Mouse (Mus musculus) liver, embryonic 13.5 days (tissue): ENCODE measurements around the gene Tex35. TPM values are rescaled to one million over a fixed set of nuclear protein-coding genes. Genes with fewer than 3 reads are reported as not detected.
A peak's percentile ranks its signal among the peaks of the same experiment; 100 is the strongest.

ENCODE experiments used
- ATAC-seq: fragments of 200-750 bp; cut with Nextera tagmentation; 2 replicates; pipeline ENCODE4 v1.8.0; 2017; ENCODE audit warnings: low read depth, mild to moderate bottlenecking, moderate number of reproducible peaks, moderate library complexity
- DNase-seq: peaks from one replicate; pipeline ENCODE4 v3.0.0; 2022
- H3K27ac ChIP-seq: fragments of 300-500 bp; sonication (generic); 2 replicates; pipeline ENCODE4 v1.5.1; 2015; ENCODE audit warnings: moderate library complexity, mild to moderate bottlenecking, inconsistent platforms
- H3K27me3 ChIP-seq: fragments of 300-500 bp; sonication (generic); 2 replicates; pipeline ENCODE4 v1.6.1; 2015; ENCODE audit warnings: mild to moderate bottlenecking, inconsistent platforms
- H3K36me3 ChIP-seq: fragments of 300-500 bp; sonication (generic); 2 replicates; pipeline ENCODE4 v1.6.1; 2015; ENCODE audit warnings: mild to moderate bottlenecking, inconsistent platforms
- H3K4me1 ChIP-seq: fragments of 300-500 bp; sonication (generic); replicated peaks from 2 replicates; pipeline ENCODE4 v1.6.1; 2015; ENCODE audit warnings: inconsistent platforms
- H3K4me2 ChIP-seq: fragments of 300-500 bp; sonication (generic); 2 replicates; pipeline ENCODE4 v1.6.1; 2015; ENCODE audit warnings: inconsistent platforms, mild to moderate bottlenecking, moderate library complexity
- H3K4me3 ChIP-seq: fragments of 300-500 bp; sonication (generic); replicated peaks from 2 replicates; pipeline ENCODE4 v1.5.1; 2015; ENCODE audit warnings: mild to moderate bottlenecking, inconsistent platforms
- H3K9ac ChIP-seq: fragments of 300-500 bp; sonication (generic); 2 replicates; pipeline ENCODE4 v1.6.1; 2015; ENCODE audit warnings: mild to moderate bottlenecking, inconsistent platforms
- H3K9me3 ChIP-seq: fragments of 300-500 bp; sonication (generic); replicated peaks from 2 replicates; pipeline ENCODE4 v1.6.1; 2016; ENCODE audit warnings: inconsistent platforms
- whole genome bisulfite sequencing: fragments of 180-500 bp; shearing (Covaris S2); methylation state at CpG from one replicate; pipeline ENCODE4 v1.1.7; 2015; ENCODE audit not compliant: insufficient replicate concordance; 5-methylcytosine and 5-hydroxymethylcytosine counted together
- polyA plus RNA-seq: library from polyadenylated mRNA; unstranded; fragments of >200 nt; fragmentation: Nextera tagmentation; extraction: Ambion mirVana; gene quantifications from 2 replicates; pipeline ENCODE4 v1.2.1, GENCODE M21; 2015

Tex35 gene
- polyA plus RNA-seq, 1 experiment from 2014 or later, result not detected

DNA sequence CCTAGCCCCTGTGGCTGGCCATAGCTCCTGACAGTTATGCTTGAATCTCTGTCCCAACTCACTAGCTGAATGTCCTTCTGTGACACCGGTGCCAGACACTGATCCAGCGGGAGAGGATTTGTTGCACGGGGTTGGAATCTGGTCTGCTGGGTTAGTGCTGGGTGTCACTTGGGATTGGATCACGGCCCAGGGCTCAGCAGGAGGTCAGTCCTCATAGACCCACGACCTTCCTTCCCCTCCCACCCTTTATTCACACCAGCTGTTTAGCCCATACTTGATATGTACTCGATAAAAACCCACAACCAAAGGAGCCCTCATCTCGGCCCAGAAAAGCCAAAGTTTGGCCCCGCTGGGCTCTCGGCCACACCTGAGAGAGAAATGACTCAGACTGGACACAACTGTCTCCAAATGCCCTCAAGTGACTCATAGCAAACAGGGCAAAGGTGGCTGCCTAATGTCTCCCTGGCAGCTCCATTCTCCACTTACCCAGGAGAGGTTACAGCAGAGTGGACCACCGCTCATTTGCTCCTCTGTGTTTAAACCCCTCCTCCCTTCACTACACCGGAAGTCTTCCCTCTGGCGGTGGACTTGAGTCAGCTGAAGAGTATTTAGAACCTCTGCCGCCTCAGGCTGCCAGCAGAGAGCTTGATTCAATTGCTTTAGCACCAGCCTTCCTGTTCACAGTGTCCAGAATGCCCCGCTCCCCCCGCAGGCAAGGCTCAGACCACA, 27.2 kb downstream of the Tex35 start:
- Histone ChIP-seq H3K36me3 (no peaks in the 10 kb centered on the region), H3K4me2 (no peak overlapping the region), H3K27me3 (no peaks in the 10 kb centered on the region), H3K4me1 (peaks cover 12% of the 10 kb centered on the region), H3K27ac (no peak overlapping the region), H3K4me3 (no peak overlapping the region), H3K9ac (no peak overlapping the region), H3K9me3 (no peaks in the 10 kb centered on the region)
- no peak for DNase-seq
- ATAC-seq, result no peak
- WGBS, result 51% methylated on average over 15 of the region's 15 CpGs

DNA sequence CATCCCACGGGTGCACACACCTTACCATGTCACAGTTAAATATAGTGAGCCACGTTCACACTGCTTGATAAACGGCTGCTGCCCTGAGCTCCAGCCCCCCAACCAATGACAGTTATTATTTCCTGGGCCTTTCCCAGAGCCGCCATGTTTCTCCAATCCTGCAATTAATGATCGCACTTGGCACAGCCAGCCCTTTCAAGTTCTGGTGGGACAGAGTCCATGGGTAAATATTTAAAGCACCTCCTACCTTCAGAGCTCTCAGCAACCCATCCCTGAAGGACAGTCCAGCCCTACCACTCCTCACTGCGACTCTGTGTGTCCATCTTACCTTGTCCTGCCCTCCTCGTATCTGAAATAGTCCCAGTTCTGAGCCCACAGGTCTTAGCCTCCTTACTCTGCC, 28.4 kb downstream of the Tex35 start:
- ATAC-seq, result no peak
- WGBS, result 64% methylated on average over 7 of the region's 7 CpGs
- Histone ChIP-seq H3K4me1 (peaks cover 14% of the 10 kb centered on the region), H3K27me3 (no peaks in the 10 kb centered on the region), H3K4me3 (no peak overlapping the region), H3K27ac (no peak overlapping the region), H3K9me3 (no peaks in the 10 kb centered on the region), H3K4me2 (no peak overlapping the region), H3K9ac (no peak overlapping the region), H3K36me3 (no peaks in the 10 kb centered on the region)
- DNase-seq, result no peak

DNA sequence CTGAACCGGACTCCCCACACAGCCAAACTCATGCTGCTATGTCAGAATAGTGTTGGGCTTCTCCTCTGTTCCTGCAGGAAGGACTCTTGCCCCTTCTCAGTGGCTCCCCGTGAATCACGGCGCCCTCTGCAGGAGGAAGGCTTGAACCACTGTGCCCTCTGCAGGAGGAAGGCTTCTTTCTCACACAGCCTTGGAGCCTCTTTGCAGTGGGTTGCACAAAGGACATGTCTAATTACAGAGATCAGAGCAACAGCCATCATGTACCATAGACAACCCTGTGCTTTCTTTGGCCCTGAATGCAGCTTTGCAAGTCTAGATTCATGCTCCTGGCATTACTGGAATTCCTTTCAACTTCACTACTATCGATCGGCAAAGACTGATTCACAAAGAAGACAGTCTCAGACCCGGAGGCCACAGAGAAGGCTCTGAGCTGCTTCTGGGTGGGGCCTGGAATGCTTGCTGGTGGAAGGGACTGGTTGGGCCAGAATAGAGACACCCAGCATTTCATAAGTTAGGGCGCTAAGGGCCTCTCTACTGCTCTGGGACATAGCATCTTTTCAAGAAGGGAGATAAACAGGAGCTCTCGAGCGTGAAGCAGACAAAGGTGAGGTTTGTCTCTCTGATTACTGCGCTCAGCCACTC, 29.0 kb downstream of the Tex35 start:
- Histone ChIP-seq H3K4me3 (no peak overlapping the region), H3K27me3 (no peaks in the 10 kb centered on the region), H3K9ac (no peak overlapping the region), H3K9me3 (no peaks in the 10 kb centered on the region), H3K4me2 (no peak overlapping the region), H3K4me1 (peaks cover 14% of the 10 kb centered on the region), H3K36me3 (no peaks in the 10 kb centered on the region), H3K27ac (no peak overlapping the region)
- WGBS, result 51% methylated on average over 11 of the region's 11 CpGs
- ATAC-seq, result no peak
- peak; percentile 31 for DNase-seq

DNA sequence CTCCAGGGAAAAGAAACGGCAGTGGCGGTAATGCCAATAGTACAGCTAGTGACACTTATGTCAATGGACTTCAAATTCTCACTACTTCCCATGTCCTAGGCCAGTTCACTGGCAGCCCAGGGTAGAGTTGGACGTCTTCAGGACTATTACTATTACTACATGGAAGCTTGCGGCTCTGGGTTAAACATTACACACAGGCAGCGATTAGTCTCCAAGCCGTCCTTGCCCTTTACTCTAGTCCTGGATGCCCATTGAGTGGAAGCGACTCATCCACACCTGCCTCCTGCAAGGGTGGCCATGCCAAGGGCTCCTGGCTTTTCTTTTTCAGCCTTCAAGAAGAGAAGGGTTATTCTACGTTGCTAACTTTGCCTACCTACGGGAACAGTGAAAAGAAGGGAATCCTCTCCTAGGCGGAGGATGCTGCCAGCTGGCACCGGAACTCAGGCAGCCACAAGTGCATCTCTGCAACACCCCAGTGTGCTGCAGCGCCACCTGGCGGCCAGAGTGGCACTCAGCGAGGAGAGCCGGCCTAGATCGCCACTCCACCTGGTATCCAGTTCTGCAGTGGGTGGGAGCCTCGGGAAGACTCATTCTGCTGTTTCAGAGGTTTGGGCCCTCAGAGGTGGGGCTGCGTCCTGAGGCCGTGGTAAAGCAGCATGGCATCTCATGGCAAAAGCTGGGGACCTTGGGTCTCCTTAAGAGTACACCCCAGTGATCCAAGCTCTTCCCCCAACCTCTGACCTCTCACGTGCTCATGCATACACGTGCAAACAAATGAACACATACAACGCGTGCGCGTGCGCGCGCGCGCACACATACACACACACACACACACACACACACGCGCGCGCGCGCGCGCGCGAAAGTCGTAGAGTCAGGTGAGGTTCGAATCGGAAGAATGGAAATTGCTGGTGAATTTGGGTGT, 31.4 kb downstream of the Tex35 start:
- H3K36me3 ChIP-seq, result no peaks in the 10 kb centered on the region
- H3K9me3 ChIP-seq, result no peaks in the 10 kb centered on the region
- peak overlapping the region; percentile 42 for H3K4me2 ChIP-seq
- no peak overlapping the region for H3K9ac ChIP-seq
- DNase-seq (peak; percentile 79), ATAC-seq (peak; percentile 43)
- H3K4me3 ChIP-seq, result no peak overlapping the region
- no peak overlapping the region for H3K27ac ChIP-seq
- no peaks in the 10 kb centered on the region for H3K27me3 ChIP-seq
- WGBS, result 48% methylated on average over 43 of the region's 43 CpGs
- H3K4me1 ChIP-seq, result peaks cover 14% of the 10 kb centered on the region

DNA sequence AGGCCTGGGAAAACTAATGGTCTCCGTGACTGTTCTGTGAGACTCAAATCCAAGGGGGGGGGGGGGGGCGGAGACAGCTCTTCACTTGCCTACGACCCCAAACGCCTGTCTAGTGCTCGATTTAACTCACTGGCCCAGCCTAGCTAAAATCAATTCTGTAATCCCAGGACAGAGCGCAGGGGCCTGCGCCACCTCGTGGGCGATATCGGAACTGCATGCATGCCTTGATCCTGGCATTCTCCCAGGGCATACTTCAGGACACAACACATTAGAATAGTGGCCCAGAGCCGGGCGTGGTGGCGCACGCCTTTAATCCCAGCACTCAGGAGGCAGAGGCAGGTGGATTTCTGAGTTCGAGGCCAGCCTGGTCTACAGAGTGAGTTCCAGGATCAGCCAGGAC, 32.2 kb downstream of the Tex35 start:
- Histone ChIP-seq H3K9ac (no peak overlapping the region), H3K27me3 (no peaks in the 10 kb centered on the region), H3K4me2 (0 out of 2 replicates have a peak overlapping the region, but pooled peaks have one; percentile 42), H3K4me1 (peaks cover 14% of the 10 kb centered on the region), H3K36me3 (no peaks in the 10 kb centered on the region), H3K4me3 (no peak overlapping the region), H3K9me3 (no peaks in the 10 kb centered on the region), H3K27ac (no peak overlapping the region)
- DNase-seq, result peak; percentile 73
- 2% methylated on average over 15 of the region's 15 CpGs for WGBS
- ATAC-seq, result peak; percentile 63

DNA sequence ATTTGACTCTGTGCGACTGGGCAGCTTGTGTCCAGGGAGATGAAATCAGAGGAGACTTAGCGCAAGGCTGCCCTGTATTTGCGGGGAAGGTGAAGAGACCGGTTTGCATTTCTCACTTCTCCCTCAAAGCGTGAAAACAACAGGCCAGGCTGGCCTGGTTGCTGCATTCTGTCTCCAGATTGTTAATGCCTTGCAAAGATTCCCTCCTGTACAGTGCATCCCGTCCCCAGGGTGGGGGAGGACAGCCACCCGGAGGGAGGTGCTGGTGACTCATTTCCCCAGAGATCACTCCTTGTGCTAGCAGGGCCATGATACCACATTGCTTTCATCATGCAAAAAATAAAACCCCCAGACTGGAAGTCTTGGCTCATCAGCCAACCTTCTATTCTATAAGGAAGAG, 33.5 kb downstream of the Tex35 start:
- 71% methylated on average over 7 of the region's 7 CpGs for WGBS
- Histone ChIP-seq H3K9ac (no peak overlapping the region), H3K36me3 (no peaks in the 10 kb centered on the region), H3K27me3 (no peaks in the 10 kb centered on the region), H3K27ac (no peak overlapping the region), H3K4me1 (peaks cover 14% of the 10 kb centered on the region), H3K4me3 (no peak overlapping the region), H3K4me2 (no peak overlapping the region), H3K9me3 (no peaks in the 10 kb centered on the region)
- ATAC-seq (no peak), DNase-seq (no peak)

DNA sequence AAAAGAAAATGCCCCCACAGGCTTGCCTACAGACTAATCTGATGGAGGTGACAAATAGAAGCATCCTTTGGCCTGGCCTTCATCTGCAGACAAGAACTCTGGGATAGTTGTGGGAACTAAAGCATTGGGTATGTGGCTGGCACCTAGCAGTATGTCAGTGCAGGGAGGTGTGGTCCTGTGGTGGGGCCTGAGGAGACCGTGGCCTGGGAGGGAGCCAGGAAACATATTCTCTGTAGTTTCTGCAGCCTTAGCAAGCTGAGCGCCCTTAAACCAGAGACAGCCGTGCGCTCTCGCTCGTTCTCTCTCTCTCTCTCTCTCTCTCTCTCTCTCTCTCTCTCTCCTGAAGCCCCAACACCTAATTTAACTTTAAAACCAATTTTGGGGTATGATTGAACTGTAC, 34.1 kb downstream of the Tex35 start:
- 70% methylated on average over 6 of the region's 6 CpGs for WGBS
- no peaks in the 10 kb centered on the region for H3K27me3 ChIP-seq
- DNase-seq (no peak), ATAC-seq (no peak)
- H3K36me3 ChIP-seq, result no peaks in the 10 kb centered on the region
- no peaks in the 10 kb centered on the region for H3K9me3 ChIP-seq
- no peak overlapping the region for H3K4me3 ChIP-seq
- peaks cover 14% of the 10 kb centered on the region for H3K4me1 ChIP-seq
- H3K9ac ChIP-seq, result no peak overlapping the region
- H3K27ac ChIP-seq, result no peak overlapping the region
- no peak overlapping the region for H3K4me2 ChIP-seq

DNA sequence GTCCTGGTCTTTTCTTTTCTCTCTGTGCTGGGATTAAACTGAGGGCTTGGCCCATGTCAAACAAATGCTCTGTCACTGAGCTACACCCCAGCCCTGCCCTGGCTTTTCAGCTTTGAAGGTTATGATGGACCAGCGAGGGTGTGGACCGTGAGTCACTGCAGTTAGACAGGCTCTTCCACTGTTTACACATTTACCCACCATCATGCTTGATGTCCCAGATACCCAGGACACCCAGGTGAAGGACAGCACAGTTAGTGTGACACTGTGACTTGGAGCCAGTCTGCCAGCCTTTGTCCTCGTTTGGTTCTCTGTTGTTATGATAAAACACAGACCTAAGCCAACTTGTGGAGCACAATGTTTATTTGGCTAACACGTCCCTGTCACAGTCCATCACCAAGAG, 34.9 kb downstream of the Tex35 start:
- 47% methylated on average over 4 of the region's 4 CpGs for WGBS
- Histone ChIP-seq H3K36me3 (no peaks in the 10 kb centered on the region), H3K4me1 (peaks cover 14% of the 10 kb centered on the region), H3K9me3 (no peaks in the 10 kb centered on the region), H3K27ac (no peak overlapping the region), H3K4me3 (no peak overlapping the region), H3K27me3 (no peaks in the 10 kb centered on the region), H3K4me2 (no peak overlapping the region), H3K9ac (no peak overlapping the region)
- no peak for ATAC-seq
- no peak for DNase-seq

DNA sequence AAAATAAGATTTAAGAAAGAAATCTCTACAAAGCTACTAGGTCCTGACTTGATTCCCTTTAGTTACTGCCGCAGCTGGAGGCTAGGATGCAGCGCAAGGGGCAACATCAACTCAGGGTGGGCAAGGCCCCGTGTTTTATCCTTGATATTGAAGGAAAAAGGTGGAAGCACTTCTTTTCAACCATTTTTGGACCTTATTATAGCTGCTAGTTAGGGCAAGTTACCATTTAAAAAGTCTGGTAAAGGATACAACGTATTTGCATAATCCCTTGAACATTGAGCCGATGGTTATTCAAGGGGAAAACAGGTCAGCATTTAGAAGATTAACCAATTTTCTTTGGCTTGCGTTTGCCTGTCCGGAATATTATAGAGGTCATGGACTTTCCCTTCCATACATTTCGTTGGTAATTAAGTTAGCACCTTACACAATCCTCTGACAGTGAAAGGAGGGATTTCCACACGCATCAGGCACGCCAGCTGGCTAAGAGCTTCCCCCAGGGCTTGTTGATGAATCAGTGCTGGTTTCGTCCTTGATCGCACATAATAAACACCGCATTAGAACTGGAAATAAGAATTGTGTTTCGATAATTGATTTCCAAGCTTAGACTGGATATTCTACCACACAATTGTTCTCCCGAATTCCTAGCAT, 39.2 kb downstream of the Tex35 start:
- WGBS, result 78% methylated on average over 15 of the region's 15 CpGs

DNA sequence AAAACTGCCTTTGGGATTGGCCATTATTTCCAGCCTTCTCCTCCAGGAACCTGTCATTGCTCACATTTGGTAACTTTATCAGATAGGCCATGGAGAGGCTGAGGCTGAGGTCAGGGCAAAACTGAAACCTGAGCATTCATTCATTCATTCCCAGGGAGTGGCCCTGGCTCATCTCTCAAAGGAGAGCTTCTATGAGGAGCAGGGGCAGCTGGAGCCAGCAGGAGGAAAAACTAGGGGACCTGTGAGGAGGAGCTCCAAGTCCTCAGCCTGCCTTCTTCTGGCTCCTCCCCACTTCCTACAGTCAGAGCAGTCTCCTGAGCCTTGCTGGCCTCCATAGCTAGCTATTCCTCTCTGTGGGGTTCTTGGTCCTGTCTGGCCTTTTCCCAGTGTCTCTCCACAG, 40.2 kb downstream of the Tex35 start:
- ATAC-seq (no peak), DNase-seq (no peak)

More for the DNA sequence above, 39.2 kb downstream of the Tex35 start:
- no peak overlapping the region for H3K27ac ChIP-seq
- H3K4me1 ChIP-seq, result no peaks in the 10 kb centered on the region
- DNase-seq (no peak), ATAC-seq (no peak)
- no peak overlapping the region for H3K9ac ChIP-seq
- no peaks in the 10 kb centered on the region for H3K36me3 ChIP-seq
- no peaks in the 10 kb centered on the region for H3K27me3 ChIP-seq
- H3K4me2 ChIP-seq, result no peak overlapping the region
- H3K9me3 ChIP-seq, result no peaks in the 10 kb centered on the region
- no peak overlapping the region for H3K4me3 ChIP-seq

More for the DNA sequence above, 40.2 kb downstream of the Tex35 start:
- no peak overlapping the region for H3K4me2 ChIP-seq
- no peaks in the 10 kb centered on the region for H3K36me3 ChIP-seq
- no peak overlapping the region for H3K27ac ChIP-seq
- no peaks in the 10 kb centered on the region for H3K9me3 ChIP-seq
- H3K9ac ChIP-seq, result no peak overlapping the region
- no peaks in the 10 kb centered on the region for H3K27me3 ChIP-seq
- no peak overlapping the region for H3K4me3 ChIP-seq
- H3K4me1 ChIP-seq, result no peaks in the 10 kb centered on the region
